Mouse (Mus musculus) c-Kit-positive CD71-negative TER-119-negative erythroid progenitor cells, embryonic 14.5 days (primary cell): ENCODE data around the gene Spns3.

Source experiments
- DNase-seq: peaks from one replicate; pipeline ENCODE4 v3.0.0-alpha.2; 2013; ENCODE audit warnings: low read depth

Gene Spns3

GRCm38 (mm10) chr11:72484549-72484948 lies 65.8 kb downstream of the Spns3 start:
- DNase-seq, result no peak

- no peak for DNase-seq
These were observed 68.4 kb downstream of the Spns3 start for GRCm38 (mm10) chr11:72481952-72482351.

- DNase-seq, result no peak
These were observed 69.0 kb downstream of the Spns3 start for GRCm38 (mm10) chr11:72481313-72481712.

GRCm38 (mm10) chr11:72479499-72479898 lies 70.8 kb downstream of the Spns3 start:
- DNase-seq, result no peak

- DNase-seq, result no peak
These were observed 72.1 kb downstream of the Spns3 start for GRCm38 (mm10) chr11:72478228-72478627.

- DNase-seq, result no peak
These were observed 72.7 kb downstream of the Spns3 start for GRCm38 (mm10) chr11:72477653-72478052.

GRCm38 (mm10) chr11:72477182-72477581 lies 73.1 kb downstream of the Spns3 start:
- no peak for DNase-seq

- no peak for DNase-seq
These were observed 74.2 kb downstream of the Spns3 start for GRCm38 (mm10) chr11:72476074-72476625.

GRCm38 (mm10) chr11:72475408-72475807 lies 74.9 kb downstream of the Spns3 start:
- DNase-seq, result peak; percentile 60

GRCm38 (mm10) chr11:72474926-72475325 lies 75.4 kb downstream of the Spns3 start:
- DNase-seq, result no peak

GRCm38 (mm10) chr11:72473540-72473939 lies 76.8 kb downstream of the Spns3 start:
- no peak for DNase-seq

- DNase-seq, result no peak
These were observed 78.9 kb downstream of the Spns3 start for GRCm38 (mm10) chr11:72471381-72471780.

- DNase-seq, result no peak
These were observed 80.3 kb downstream of the Spns3 start for GRCm38 (mm10) chr11:72470004-72470403.

GRCm38 (mm10) chr11:72469217-72469616 lies 81.1 kb downstream of the Spns3 start:
- DNase-seq, result no peak

GRCm38 (mm10) chr11:72468525-72468924 lies 81.8 kb downstream of the Spns3 start:
- no peak for DNase-seq

- DNase-seq, result no peak
These were observed 83.4 kb downstream of the Spns3 start for GRCm38 (mm10) chr11:72466694-72467507.

GRCm38 (mm10) chr11:72465978-72466693 lies 84.2 kb downstream of the Spns3 start:
- DNase-seq, result no peak

GRCm38 (mm10) chr11:72464821-72465220 lies 85.5 kb downstream of the Spns3 start:
- DNase-seq, result no peak

- no peak for DNase-seq
These were observed 88.8 kb downstream of the Spns3 start for GRCm38 (mm10) chr11:72461500-72461981.

GRCm38 (mm10) chr11:72458502-72458901 lies 91.8 kb downstream of the Spns3 start:
- no peak for DNase-seq

GRCm38 (mm10) chr11:72457995-72458496 lies 92.3 kb downstream of the Spns3 start:
- DNase-seq, result no peak

- no peak for DNase-seq
These were observed 94.6 kb downstream of the Spns3 start for GRCm38 (mm10) chr11:72455694-72456093.
